Mouse (Mus musculus) C2C12 (cell line): ENCODE data around the gene Rassf8. TPM values are rescaled to one million over a fixed set of nuclear protein-coding genes. Genes with fewer than 3 reads are reported as not detected.

Source experiments
- H3K27me3 ChIP-seq: one replicate; pipeline ENCODE4 v1.6.1; 2011; ENCODE audit not compliant: control insufficient read depth, insufficient read depth, insufficient read length
- H3K36me3 ChIP-seq: one replicate; pipeline ENCODE4 v1.6.1; 2011; ENCODE audit not compliant: control insufficient read depth, insufficient read depth
- H3K4me3 ChIP-seq: one replicate; pipeline ENCODE4 v1.5.1; 2011; ENCODE audit warnings: mild to moderate bottlenecking, control low read depth; ENCODE audit not compliant: poor library complexity, insufficient read depth, severe bottlenecking
- H3K79me2 ChIP-seq: one replicate; pipeline ENCODE4 v1.6.1; 2011; ENCODE audit not compliant: control insufficient read depth, insufficient read depth
- H3K79me3 ChIP-seq: one replicate; pipeline ENCODE4 v1.6.1; 2011; ENCODE audit warnings: low read depth, control low read depth
- H3ac ChIP-seq: one replicate; pipeline ENCODE3; 2011; ENCODE audit warnings: low read depth; ENCODE audit not compliant: control insufficient read depth, insufficient read length
- CEBPB ChIP-seq: IDR thresholded peaks from one replicate; pipeline ENCODE4 v1.6.1; 2011; ENCODE audit warnings: low read depth, mild to moderate bottlenecking, control low read depth, moderate library complexity
- CTCF ChIP-seq: IDR thresholded peaks from one replicate; pipeline ENCODE4 v1.5.1; 2011; ENCODE audit not compliant: control insufficient read depth, insufficient read depth, insufficient read length
- FOSL1 ChIP-seq: IDR thresholded peaks from one replicate; pipeline ENCODE4 v1.8.0; 2011; ENCODE audit warnings: mild to moderate bottlenecking, low read length; ENCODE audit not compliant: poor library complexity, insufficient read depth, severe bottlenecking
- MAX ChIP-seq: IDR thresholded peaks from one replicate; pipeline ENCODE4 v1.6.1; 2011; ENCODE audit warnings: mild to moderate bottlenecking, control low read depth
- MYOD1 ChIP-seq: IDR thresholded peaks from one replicate; pipeline ENCODE4 v1.6.1; 2011; ENCODE audit warnings: low read depth; ENCODE audit not compliant: control insufficient read depth, insufficient read length
- MYOG ChIP-seq: IDR thresholded peaks from one replicate; pipeline ENCODE4 v1.6.1; 2011; ENCODE audit not compliant: control insufficient read depth, insufficient read length; ENCODE audit errors: extremely low read depth
- USF1 ChIP-seq: IDR thresholded peaks from one replicate; pipeline ENCODE4 v1.6.1; 2011; ENCODE audit warnings: low read depth, mild to moderate bottlenecking, control low read depth, moderate library complexity
- polyA plus RNA-seq: library from polyadenylated mRNA; unstranded; fragments of >200 nt; fragmentation: generic; extraction: Trizol; gene quantifications from one replicate; pipeline ENCODE4 v1.2.1, GENCODE M21; 2012; ENCODE audit warnings: missing spikeins

Rassf8 gene
- polyA plus RNA-seq, 1 experiment, result 7.3 TPM

DNA sequence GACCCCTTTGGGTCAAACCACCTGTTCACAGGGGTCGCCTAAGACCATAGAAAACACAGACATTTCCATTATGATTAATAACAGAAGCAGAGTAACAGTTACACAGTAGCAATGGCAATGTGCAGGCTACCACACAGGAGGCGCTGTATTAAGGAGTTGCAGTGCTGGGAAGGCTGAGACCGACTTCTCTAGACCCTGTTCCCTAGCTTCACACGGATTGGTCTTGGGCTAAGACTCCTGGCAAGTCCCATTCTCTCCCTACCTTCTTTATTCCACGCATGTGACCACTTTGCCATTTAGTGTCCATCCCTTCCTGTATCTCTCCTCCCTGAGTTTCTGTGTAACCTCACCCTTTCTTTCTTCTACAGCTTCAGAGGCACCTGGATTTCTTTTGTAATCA, 19.6 kb upstream of the Rassf8 start:
- TF ChIP-seq MYOG, result no peak
- no peak for TF ChIP-seq CEBPB
- H3K4me3 ChIP-seq, result no peak overlapping the region
- no peaks in the 10 kb centered on the region for H3K79me3 ChIP-seq
- no peaks in the 10 kb centered on the region for H3K79me2 ChIP-seq
- H3K27me3 ChIP-seq, result no peaks in the 10 kb centered on the region
- H3ac ChIP-seq, result no peak overlapping the region
- no peaks in the 10 kb centered on the region for H3K36me3 ChIP-seq

DNA sequence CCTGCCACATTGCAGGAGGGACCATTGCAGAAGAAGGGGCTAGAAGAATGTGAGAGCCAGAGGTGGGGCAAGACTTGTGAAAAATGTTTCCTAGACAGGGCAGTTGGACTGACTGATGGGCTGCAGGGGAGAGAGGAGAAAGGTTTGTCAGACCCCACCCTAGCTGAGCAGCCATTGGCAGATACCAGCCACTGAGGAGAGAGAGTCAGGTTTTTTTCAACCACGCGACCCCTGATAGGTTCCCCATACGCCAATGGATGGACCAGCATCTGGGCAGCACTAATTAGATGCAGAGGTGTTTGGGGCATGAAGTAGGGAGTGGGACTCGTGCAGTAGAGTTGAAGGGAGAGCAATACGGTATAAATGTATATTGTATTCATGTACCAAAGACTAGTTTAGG, 13.7 kb upstream of the Rassf8 start:
- no peak for TF ChIP-seq MYOD1
- TF ChIP-seq MAX, result no peak
- TF ChIP-seq USF1, result no peak
- no peak for TF ChIP-seq CEBPB
- TF ChIP-seq FOSL1, result no peak
- TF ChIP-seq MYOG, result no peak
- TF ChIP-seq CTCF, result no peak

DNA sequence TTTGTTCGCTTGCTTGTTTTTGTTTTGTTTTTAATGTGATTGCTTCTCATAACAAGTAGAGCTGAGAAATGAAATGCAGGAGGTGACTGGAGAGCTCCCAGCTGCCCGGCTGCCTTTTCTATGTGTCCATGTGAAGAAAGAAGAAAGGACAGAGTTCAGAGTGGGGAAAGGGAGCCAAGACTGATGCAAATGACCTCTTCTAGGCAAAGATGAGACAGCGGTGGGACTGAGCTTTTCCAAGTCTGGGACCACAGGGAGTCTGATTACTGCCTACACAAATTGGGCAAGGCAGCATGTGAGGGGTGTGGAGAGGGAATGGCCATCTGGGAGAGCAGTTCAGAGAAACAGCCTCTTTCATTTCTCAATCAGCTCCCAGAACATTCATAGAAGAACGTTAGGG, 13.3 kb upstream of the Rassf8 start:
- H3K36me3 ChIP-seq, result no peaks in the 10 kb centered on the region
- no peaks in the 10 kb centered on the region for H3K79me3 ChIP-seq
- H3K4me3 ChIP-seq, result no peak overlapping the region
- no peak overlapping the region for H3ac ChIP-seq
- no peak for TF ChIP-seq USF1
- no peak for TF ChIP-seq CEBPB
- TF ChIP-seq CTCF, result no peak
- TF ChIP-seq MYOG, result no peak
- no peak for TF ChIP-seq MAX
- no peak for TF ChIP-seq FOSL1
- no peak for TF ChIP-seq MYOD1
- no peaks in the 10 kb centered on the region for H3K27me3 ChIP-seq
- no peaks in the 10 kb centered on the region for H3K79me2 ChIP-seq

More for the DNA sequence above, 13.7 kb upstream of the Rassf8 start:
- Histone ChIP-seq H3K27me3 (no peaks in the 10 kb centered on the region), H3K79me2 (no peaks in the 10 kb centered on the region), H3K79me3 (no peaks in the 10 kb centered on the region), H3K36me3 (no peaks in the 10 kb centered on the region), H3K4me3 (no peak overlapping the region), H3ac (no peak overlapping the region)

DNA sequence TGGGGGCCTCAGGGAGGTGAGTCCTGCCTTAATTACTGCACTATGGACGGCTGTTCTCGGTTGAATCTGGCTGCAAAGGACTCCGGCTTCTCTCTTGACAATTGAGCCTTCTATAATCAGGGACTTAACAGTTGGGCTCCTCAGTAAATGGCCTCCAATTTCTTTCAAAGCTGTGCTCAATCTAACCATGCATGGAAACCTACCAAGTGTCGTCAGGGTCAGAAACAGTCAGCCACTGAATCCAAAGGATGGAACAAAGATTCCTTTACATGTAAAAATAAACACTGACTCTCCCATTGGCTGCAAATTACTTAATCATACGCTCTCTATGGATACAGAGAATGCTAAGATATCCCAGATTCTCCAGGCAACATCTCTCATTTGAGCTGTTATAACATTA, 12.6 kb upstream of the Rassf8 start:
- Histone ChIP-seq H3K4me3 (no peak overlapping the region), H3K36me3 (no peaks in the 10 kb centered on the region), H3K27me3 (no peaks in the 10 kb centered on the region), H3K79me3 (no peaks in the 10 kb centered on the region), H3ac (no peak overlapping the region), H3K79me2 (no peaks in the 10 kb centered on the region)
- TF ChIP-seq FOSL1, result no peak
- no peak for TF ChIP-seq CTCF
- no peak for TF ChIP-seq CEBPB
- no peak for TF ChIP-seq MAX
- TF ChIP-seq MYOG, result no peak
- TF ChIP-seq MYOD1, result no peak
- TF ChIP-seq USF1, result no peak

DNA sequence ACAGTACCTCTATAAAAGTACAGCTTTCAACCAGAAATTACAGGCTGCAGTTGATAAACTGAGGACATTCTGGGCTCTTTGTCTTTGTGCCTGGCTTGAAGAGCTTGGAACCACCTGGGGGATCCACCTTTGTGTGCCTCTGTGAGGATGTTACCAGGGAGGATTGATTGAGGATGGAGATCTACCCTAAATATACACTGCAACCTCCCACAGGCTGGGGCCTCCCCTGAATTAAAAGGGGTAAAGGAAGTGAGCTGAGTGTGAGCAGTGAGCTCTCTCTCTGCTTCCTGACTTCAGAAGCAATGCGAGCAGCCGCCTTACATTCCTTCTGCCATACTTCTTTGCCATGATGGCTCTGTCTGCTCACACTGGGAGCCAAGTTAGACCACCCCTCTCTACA, 10.4 kb upstream of the Rassf8 start:
- TF ChIP-seq FOSL1 (no peak), CTCF (no peak), MYOD1 (no peak), CEBPB (no peak), MAX (no peak), MYOG (no peak), USF1 (no peak)
- Histone ChIP-seq H3K36me3 (no peaks in the 10 kb centered on the region), H3K79me2 (no peaks in the 10 kb centered on the region), H3K4me3 (no peak overlapping the region), H3ac (no peak overlapping the region), H3K79me3 (no peaks in the 10 kb centered on the region), H3K27me3 (no peaks in the 10 kb centered on the region)

DNA sequence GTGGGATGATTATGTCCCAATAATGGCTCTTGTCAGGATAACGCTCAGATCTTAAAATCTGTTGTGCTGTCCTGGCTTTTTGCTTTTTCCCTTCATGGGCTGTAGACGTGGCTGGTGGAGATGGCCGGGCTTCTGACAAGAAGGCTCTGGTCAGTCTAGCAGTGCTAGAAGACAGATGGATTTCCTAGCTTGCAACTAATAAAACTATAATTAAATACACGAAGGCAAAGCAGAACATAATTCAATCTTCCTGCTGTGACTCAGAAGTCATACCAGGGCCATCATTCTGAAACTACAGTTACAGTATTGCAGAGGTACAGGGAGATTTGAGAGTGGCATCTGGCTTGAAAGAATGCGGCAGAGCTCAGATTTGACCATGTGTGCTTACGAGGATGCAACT, 7.3 kb upstream of the Rassf8 start:
- TF ChIP-seq USF1 (no peak), FOSL1 (no peak), CTCF (no peak), MYOG (no peak), MYOD1 (no peak), MAX (no peak)
- Histone ChIP-seq H3K79me2 (no peaks in the 10 kb centered on the region), H3ac (no peak overlapping the region), H3K27me3 (no peaks in the 10 kb centered on the region), H3K36me3 (no peaks in the 10 kb centered on the region), H3K4me3 (no peak overlapping the region), H3K79me3 (no peaks in the 10 kb centered on the region)
